Mouse (Mus musculus) kidney, embryonic 16.5 days (tissue): Measurements from ENCODE around the gene Bptf. TPM values are rescaled to one million over a fixed set of nuclear protein-coding genes. Genes with fewer than 3 reads are reported as not detected.
"Not testable (repeated sequence)": the region's sequence is repeated elsewhere in the genome, so short reads cannot be mapped to it uniquely, and the experiment has no call there.

Experiments used
- ATAC-seq: fragments of 200-750 bp; cut with Nextera tagmentation; 2 replicates; pipeline ENCODE4 v1.8.0; 2017; ENCODE audit warnings: moderate TSS enrichment; ENCODE audit not compliant: low FRiP score, low TSS enrichment
- H3K27ac ChIP-seq: fragments of 300-500 bp; sonication (generic); 2 replicates; pipeline ENCODE4 v1.5.1; 2014; ENCODE audit warnings: low read length
- H3K27me3 ChIP-seq: fragments of 300-500 bp; sonication (generic); 2 replicates; pipeline ENCODE4 v1.6.1; 2014; ENCODE audit warnings: low read length, control low read depth, mixed read lengths; ENCODE audit not compliant: insufficient read depth
- H3K36me3 ChIP-seq: fragments of 300-500 bp; sonication (generic); 2 replicates; pipeline ENCODE4 v1.6.1; 2014; ENCODE audit warnings: low read length, control low read depth, mixed read lengths; ENCODE audit not compliant: insufficient read depth
- H3K4me1 ChIP-seq: fragments of 300-500 bp; sonication (generic); 2 replicates; pipeline ENCODE4 v1.6.1; 2014; ENCODE audit warnings: low read length, control low read depth, mixed read lengths; ENCODE audit not compliant: insufficient read depth
- H3K4me2 ChIP-seq: fragments of 300-500 bp; sonication (generic); replicated peaks from 2 replicates; pipeline ENCODE4 v1.6.1; 2014; ENCODE audit warnings: low read depth, low read length
- H3K4me3 ChIP-seq: fragments of 300-500 bp; sonication (generic); 2 replicates; pipeline ENCODE4 v1.5.1; 2014; ENCODE audit warnings: mild to moderate bottlenecking, low read length
- H3K9ac ChIP-seq: fragments of 300-500 bp; sonication (generic); replicated peaks from 2 replicates; pipeline ENCODE4 v1.6.1; 2014; ENCODE audit warnings: low read length
- H3K9me3 ChIP-seq: fragments of 300-500 bp; sonication (generic); 2 replicates; pipeline ENCODE4 v1.6.1; 2016; ENCODE audit warnings: low read length, control low read depth
- WGBS: fragments of 180-500 bp; shearing (Covaris S2); extraction: QIAGEN DNeasy Blood & Tissue Kit; methylation state at CpG from one replicate; pipeline ENCODE4 v1.1.7; 2014; 5-methylcytosine and 5-hydroxymethylcytosine counted together
- polyA plus RNA-seq: library from polyadenylated mRNA; unstranded; fragments of >200 nt; fragmentation: Nextera tagmentation; extraction: Ambion mirVana; gene quantifications from 2 replicates; pipeline ENCODE4 v1.2.1, GENCODE M21; 2015

Gene Bptf
- polyA plus RNA-seq, 1 experiment from 2014 or later = 27.7 TPM

GRCm38 (mm10) chr11:107140756-107141155, 8.8 kb upstream of the Bptf start:
- Histone ChIP-seq H3K4me3 (no peak overlapping the region), H3K9ac (no peak overlapping the region), H3K27me3 (no peaks in the 10 kb centered on the region), H3K9me3 (no peaks in the 10 kb centered on the region), H3K36me3 (no peaks in the 10 kb centered on the region), H3K27ac (no peak overlapping the region), H3K4me1 (no peaks in the 10 kb centered on the region), H3K4me2 (no peak overlapping the region)
- WGBS = 33% methylated on average over 6 of the region's 6 CpGs
- no peak for ATAC-seq

- H3K27ac ChIP-seq = no peak overlapping the region
- WGBS = 80% methylated on average over 3 of the region's 3 CpGs
- no peak for ATAC-seq
These were observed 6.7 kb upstream of the Bptf start for GRCm38 (mm10) chr11:107138633-107139032.

GRCm38 (mm10) chr11:107137593-107137992, 5.7 kb upstream of the Bptf start:
- H3K4me2 ChIP-seq = no peak overlapping the region
- no peak for ATAC-seq
- H3K27me3 ChIP-seq = no peaks in the 10 kb centered on the region
- no peaks in the 10 kb centered on the region for H3K36me3 ChIP-seq
- H3K9me3 ChIP-seq = no peaks in the 10 kb centered on the region
- no peak overlapping the region for H3K4me3 ChIP-seq
- H3K27ac ChIP-seq = no peak overlapping the region
- no peak overlapping the region for H3K9ac ChIP-seq
- peaks cover 3% of the 10 kb centered on the region; the same call in 1 of the 2 replicates for H3K4me1 ChIP-seq
- 97% methylated on average over 6 of the region's 6 CpGs for WGBS

More at GRCm38 (mm10) chr11:107138633-107139032, 6.7 kb upstream of the Bptf start:
- Histone ChIP-seq H3K27me3 (no peaks in the 10 kb centered on the region), H3K9ac (no peak overlapping the region), H3K4me1 (no peaks in the 10 kb centered on the region), H3K9me3 (no peaks in the 10 kb centered on the region), H3K4me3 (no peak overlapping the region), H3K36me3 (no peaks in the 10 kb centered on the region), H3K4me2 (no peak overlapping the region)

- WGBS = 96% methylated on average over 10 of the region's 10 CpGs
- not testable (repeated sequence) for ATAC-seq, H3K27me3 ChIP-seq, H3K4me3 ChIP-seq, H3K36me3 ChIP-seq, H3K4me2 ChIP-seq, H3K9me3 ChIP-seq, H3K9ac ChIP-seq, H3K27ac ChIP-seq, H3K4me1 ChIP-seq
These were observed 4.5 kb upstream of the Bptf start for GRCm38 (mm10) chr11:107136458-107136857.

GRCm38 (mm10) chr11:107135741-107136140, 3.8 kb upstream of the Bptf start:
- no peaks in the 10 kb centered on the region for H3K27me3 ChIP-seq
- no peaks in the 10 kb centered on the region for H3K36me3 ChIP-seq
- H3K4me2 ChIP-seq = no peak overlapping the region
- no peak overlapping the region for H3K9ac ChIP-seq
- peaks cover 4% of the 10 kb centered on the region; the same call in 1 of the 2 replicates for H3K4me1 ChIP-seq
- no peak for ATAC-seq
- 51% methylated on average over 3 of the region's 3 CpGs for WGBS
- H3K9me3 ChIP-seq = no peaks in the 10 kb centered on the region
- H3K4me3 ChIP-seq = no peak overlapping the region
- no peak overlapping the region for H3K27ac ChIP-seq

- peak overlapping the region; percentile 96 for H3K4me3 ChIP-seq
- ATAC-seq = peak; percentile 57
- H3K9ac ChIP-seq = peak overlapping the region; percentile 97
- H3K4me2 ChIP-seq = peak overlapping the region; percentile 92
- no peaks in the 10 kb centered on the region for H3K9me3 ChIP-seq
- peak overlapping the region; percentile 19 for H3K27ac ChIP-seq
- peaks cover 21% of the 10 kb centered on the region for H3K4me1 ChIP-seq
- H3K27me3 ChIP-seq = no peaks in the 10 kb centered on the region
- under 1% methylated on average over 16 of the region's 16 CpGs for WGBS
- no peaks in the 10 kb centered on the region for H3K36me3 ChIP-seq
These were observed 499 bp upstream of the Bptf start for GRCm38 (mm10) chr11:107132426-107132825.

GRCm38 (mm10) chr11:107130879-107131748, 813 bp downstream of the Bptf start:
- H3K36me3 ChIP-seq = no peaks in the 10 kb centered on the region
- H3K9ac ChIP-seq = peak overlapping the region; percentile 97
- peak; percentile 82 for ATAC-seq
- peak overlapping the region; percentile 92 for H3K4me2 ChIP-seq
- no peaks in the 10 kb centered on the region for H3K9me3 ChIP-seq
- WGBS = under 1% methylated on average over 52 of the region's 65 CpGs
- H3K27me3 ChIP-seq = no peaks in the 10 kb centered on the region
- peaks cover 21% of the 10 kb centered on the region for H3K4me1 ChIP-seq
- peak overlapping the region; percentile 97 for H3K27ac ChIP-seq
- H3K4me3 ChIP-seq = peak overlapping the region; percentile 96

- no peaks in the 10 kb centered on the region for H3K36me3 ChIP-seq
- 0 out of 2 replicates have a peak overlapping the region, but pooled peaks have one; percentile 39 for H3K27ac ChIP-seq
- H3K27me3 ChIP-seq = no peaks in the 10 kb centered on the region
- ATAC-seq = no peak
- H3K4me1 ChIP-seq = peaks cover 21% of the 10 kb centered on the region
- no peaks in the 10 kb centered on the region for H3K9me3 ChIP-seq
- H3K4me2 ChIP-seq = peak overlapping the region; percentile 92
- peak overlapping the region; percentile 96 for H3K4me3 ChIP-seq
- WGBS = under 1% methylated on average over 18 of the region's 18 CpGs
- H3K9ac ChIP-seq = peak overlapping the region; percentile 97
These were observed 1.6 kb downstream of the Bptf start for GRCm38 (mm10) chr11:107130221-107130788.

GRCm38 (mm10) chr11:107129641-107130040, 2.3 kb downstream of the Bptf start:
- no peak overlapping the region for H3K9ac ChIP-seq
- no peak overlapping the region for H3K27ac ChIP-seq
- peak overlapping the region; percentile 92 for H3K4me2 ChIP-seq
- ATAC-seq = no peak
- H3K4me3 ChIP-seq = peak overlapping the region; percentile 96
- 13% methylated on average over 2 of the region's 2 CpGs for WGBS
- no peaks in the 10 kb centered on the region for H3K36me3 ChIP-seq
- H3K9me3 ChIP-seq = no peaks in the 10 kb centered on the region
- peaks cover 26% of the 10 kb centered on the region for H3K4me1 ChIP-seq
- no peaks in the 10 kb centered on the region for H3K27me3 ChIP-seq

- H3K4me3 ChIP-seq, ATAC-seq, H3K27me3 ChIP-seq, H3K9me3 ChIP-seq, H3K27ac ChIP-seq, H3K36me3 ChIP-seq, H3K4me2 ChIP-seq, H3K9ac ChIP-seq: not testable (repeated sequence)
- 63% methylated on average over 1 of the region's 2 CpGs for WGBS
- peaks cover 34% of the 10 kb centered on the region for H3K4me1 ChIP-seq
These were observed 5.2 kb downstream of the Bptf start for GRCm38 (mm10) chr11:107126716-107127115.
